Mouse (Mus musculus) CH12.LX (cell line): Measurements from ENCODE around the gene P2ry14.

ENCODE experiments used
- CTCF ChIP-seq, 2 experiments: IDR thresholded peaks in 1 of 2; conservative IDR thresholded peaks in 1 of 2; 2 replicates each; pipeline ENCODE4 v1.5.1; 2011 to 2012; ENCODE audit warnings: low read depth in 2 of 2, low read length in 2 of 2, improper control_type of control experiment in 1 of 2, inconsistent platforms in 1 of 2, mild to moderate bottlenecking in 1 of 2, moderate library complexity in 1 of 2
- E2F4 ChIP-seq: IDR thresholded peaks from 2 replicates; pipeline ENCODE4 v1.6.1; 2011; ENCODE audit warnings: low read depth, low read length, improper control_type of control experiment; ENCODE audit not compliant: insufficient replicate concordance
- ELF1 ChIP-seq: IDR thresholded peaks from 2 replicates; pipeline ENCODE4 v1.6.1; 2014; ENCODE audit warnings: low read depth, mild to moderate bottlenecking, inconsistent platforms, low read length, improper control_type of control experiment
- EP300 ChIP-seq: IDR thresholded peaks from 2 replicates; pipeline ENCODE4 v1.6.1; 2011; ENCODE audit warnings: low read length, improper control_type of control experiment
- JUND ChIP-seq: conservative IDR thresholded peaks from 2 replicates; pipeline ENCODE4 v1.6.1; 2011; ENCODE audit warnings: low read depth, low read length, improper control_type of control experiment
- MAFK ChIP-seq: IDR thresholded peaks from 2 replicates; pipeline ENCODE4 v1.6.1; 2011; ENCODE audit warnings: low read length, improper control_type of control experiment; ENCODE audit not compliant: insufficient replicate concordance
- MXI1 ChIP-seq: IDR thresholded peaks from 2 replicates; pipeline ENCODE4 v1.6.1; 2011; ENCODE audit warnings: mild to moderate bottlenecking, low read depth, low read length, improper control_type of control experiment
- NELFE ChIP-seq: IDR thresholded peaks from 2 replicates; pipeline ENCODE4 v1.6.1; 2011; ENCODE audit warnings: low read depth, low read length, improper control_type of control experiment
- POLR2A ChIP-seq: IDR thresholded peaks from 2 replicates; pipeline ENCODE4 v1.6.1; 2011; ENCODE audit warnings: low read depth, mild to moderate bottlenecking, improper control_type of control experiment, low read length
- POLR2AphosphoS2 ChIP-seq: IDR thresholded peaks from 2 replicates; pipeline ENCODE4 v1.6.1; 2011; ENCODE audit warnings: low read depth, low read length, improper control_type of control experiment
- SMC3 ChIP-seq: IDR thresholded peaks from 2 replicates; pipeline ENCODE4 v1.6.1; 2011; ENCODE audit warnings: low read depth, low read length, improper control_type of control experiment
- TCF12 ChIP-seq: IDR thresholded peaks from 2 replicates; pipeline ENCODE4 v1.6.1; 2014; ENCODE audit warnings: low read depth, mild to moderate bottlenecking, inconsistent platforms, low read length, improper control_type of control experiment
- USF2 ChIP-seq: conservative IDR thresholded peaks from 2 replicates; pipeline ENCODE4 v1.6.1; 2011; ENCODE audit warnings: low read depth, low read length, improper control_type of control experiment

- TF ChIP-seq NELFE (no peak), USF2 (no peak), ELF1 (no peak), CTCF (conservative IDR thresholded peaks at IDR 0.05 in 1 of 2, IDR thresholded peaks at IDR 0.05 in 1 of 2; ENCODE audit: low read depth in 2 of 2, low read length in 2 of 2) (no peak), EP300 (no peak), POLR2A (no peak), E2F4 (no peak), POLR2AphosphoS2 (no peak), MAFK (no peak), TCF12 (no peak), JUND (no peak), MXI1 (no peak), SMC3 (no peak)
These were observed 23.5 kb upstream of the P2ry14 start for GRCm38 (mm10) chr3:59176871-59177270.
